In genomic region chr11:22247736-22248135, GRCm38 (mm10) we compare ENCODE assay signal across 8 mouse cellular contexts.
"Had no signal": no experiment of that assay in that cellular context is flagged by ENCODE, and none has a peak within 500 bp of the region (broad histone marks: within the 10 kb centered on the region; RNA-seq: fewer than 3 reads in every experiment).

No protein-coding gene starts in this region.

- DNase-seq: kidney, adult 2 months; kidney, postnatal 25 days; layer of hippocampus, postnatal 36 days; liver, embryonic 13.5 days; lung, embryonic 14.5 days; midbrain, embryonic 14.5 days; spleen, adult 18-20 months; thymus, postnatal 25 days had no signal
